Mouse (Mus musculus) megakaryocyte, embryonic 14.5 days (primary cell): ENCODE results near the gene Clta.

Experiments
- FLI1 ChIP-seq: IDR thresholded peaks from 2 replicates; pipeline ENCODE4 v1.6.1; 2012; ENCODE audit warnings: low read length, inconsistent platforms, mixed read lengths
- GATA1 ChIP-seq: IDR thresholded peaks from 3 replicates; pipeline ENCODE4 v1.6.1; 2012; ENCODE audit warnings: mixed read lengths, low read length, inconsistent platforms, borderline replicate concordance

- TF ChIP-seq GATA1 (no peak), FLI1 (no peak)
Measured at GRCm38 (mm10) chr4:44031521-44031920, 27.3 kb downstream of the Clta start.
